Mouse (Mus musculus): Measurements from ENCODE around the gene Zdhhc6. TPM values are rescaled to one million over a fixed set of nuclear protein-coding genes. Genes with fewer than 3 reads are reported as not detected.

The Zdhhc6 gene
- polyA plus RNA-seq, 1 experiment from 2014 or later: 66.9 TPM

GRCm38 (mm10) chr19:55227135-55227534 lies 88.7 kb downstream of the Zdhhc6 start:
- WGBS: 90% methylated on average over 7 of the region's 7 CpGs
- no peak overlapping the region for H3K4me3 ChIP-seq
- peaks cover 4% of the 10 kb centered on the region for H3K4me1 ChIP-seq
- no peaks in the 10 kb centered on the region for H3K36me3 ChIP-seq (replicated peaks)
- H3K4me2 ChIP-seq: no peak overlapping the region
- H3K9me3 ChIP-seq: no peaks in the 10 kb centered on the region
- no peak overlapping the region for H3K27ac ChIP-seq
- no peaks in the 10 kb centered on the region for H3K27me3 ChIP-seq (replicated peaks)
- no peak overlapping the region for H3K9ac ChIP-seq
- no peak for ATAC-seq (replicated peaks)

- Histone ChIP-seq H3K27ac (no peak overlapping the region), H3K4me2 (no peak overlapping the region)
These were observed 89.2 kb downstream of the Zdhhc6 start for GRCm38 (mm10) chr19:55226621-55227020.

GRCm38 (mm10) chr19:55222268-55222667 lies 93.6 kb downstream of the Zdhhc6 start:
- Histone ChIP-seq H3K27ac (no peak overlapping the region), H3K4me1 (peaks cover 11% of the 10 kb centered on the region), H3K36me3 (replicated peaks) (no peaks in the 10 kb centered on the region), H3K4me3 (no peak overlapping the region), H3K9me3 (no peaks in the 10 kb centered on the region), H3K4me2 (no peak overlapping the region), H3K27me3 (replicated peaks) (no peaks in the 10 kb centered on the region), H3K9ac (no peak overlapping the region)
- ATAC-seq (replicated peaks): no peak
- WGBS: 93% methylated on average over 9 of the region's 9 CpGs

More at GRCm38 (mm10) chr19:55226621-55227020, 89.2 kb downstream of the Zdhhc6 start:
- Histone ChIP-seq H3K9me3 (no peaks in the 10 kb centered on the region), H3K4me1 (peaks cover 4% of the 10 kb centered on the region), H3K4me3 (no peak overlapping the region), H3K9ac (no peak overlapping the region), H3K36me3 (replicated peaks) (no peaks in the 10 kb centered on the region), H3K27me3 (replicated peaks) (no peaks in the 10 kb centered on the region)
- 60% methylated on average over 5 of the region's 5 CpGs for WGBS
- no peak for ATAC-seq (replicated peaks)

Other genes with a start within 250 kb of the Zdhhc6 start
- 24.6 and 25.8 TPM in 2 replicates for gene Gpam, start 188.8 kb downstream of the Zdhhc6 start, polyA plus RNA-seq (2015; fragmentation: Nextera tagmentation; extraction: Ambion mirVana)
- 0.22 and 0.46 TPM in 2 replicates for gene Tectb, start 135.3 kb downstream of the Zdhhc6 start, polyA plus RNA-seq (2015; fragmentation: Nextera tagmentation; extraction: Ambion mirVana)
- gene Gucy2g, start 74.8 kb downstream of the Zdhhc6 start, polyA plus RNA-seq (2015; fragmentation: Nextera tagmentation; extraction: Ambion mirVana): not detected in 2 replicates
- 13.4 and 15.7 TPM in 2 replicates for gene Acsl5, start 64.1 kb downstream of the Zdhhc6 start, polyA plus RNA-seq (2015; fragmentation: Nextera tagmentation; extraction: Ambion mirVana)
- gene Vti1a, start 263 bp upstream of the Zdhhc6 start, polyA plus RNA-seq (2015; fragmentation: Nextera tagmentation; extraction: Ambion mirVana): 36.8 and 40.6 TPM in 2 replicates

Data from midbrain, embryonic 15.5 days (tissue).